Comparison of ENCODE assay signal across 10 mouse cellular contexts in the genomic region with DNA sequence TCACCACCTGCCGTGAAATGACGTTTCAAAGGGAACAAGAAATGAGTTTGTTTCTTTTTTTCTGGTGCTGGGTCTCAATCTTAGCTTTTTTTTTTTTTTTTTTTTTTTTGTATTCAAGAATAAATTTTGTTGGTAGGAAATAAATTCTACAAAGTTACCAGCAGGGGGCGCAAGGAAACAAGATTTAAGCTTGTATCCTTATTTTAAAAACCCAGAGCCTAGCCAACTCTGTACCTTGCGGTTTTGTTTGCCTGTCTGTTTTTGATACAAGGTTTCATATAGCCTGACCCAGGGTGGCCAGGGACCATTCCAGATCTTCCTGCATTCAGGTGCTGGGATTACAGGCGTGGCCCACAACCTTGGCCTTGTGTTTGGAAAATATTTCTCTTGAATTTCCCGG. TPM values are rescaled to one million over a fixed set of nuclear protein-coding genes. Genes with fewer than 3 reads are reported as not detected.
DNase-seq lines count a peak whose midpoint lies in the region; ATAC-seq lines count a peak whose summit lies in the region.
"Had no signal": no experiment of that assay in that cellular context is flagged by ENCODE, and none has a peak within 500 bp of the region (broad histone marks: within the 10 kb centered on the region; RNA-seq: fewer than 3 reads in every experiment).

No protein-coding gene starts in this region.

- no peaks in the 10 kb centered on the region for H3K36me3 ChIP-seq in heart, embryonic 11.5 days (ENCODE audit: control insufficient read depth, insufficient read depth, low read length)
- H3K36me3 ChIP-seq: embryonic facial prominence, embryonic 15.5 days had no signal

- H3K4me2 ChIP-seq in heart, embryonic 11.5 days: no peak overlapping the region
- H3K4me2 ChIP-seq: embryonic facial prominence, embryonic 15.5 days had no signal

- no peaks in the 10 kb centered on the region for H3K27me3 ChIP-seq in heart, embryonic 11.5 days (ENCODE audit: control insufficient read depth, insufficient read depth, low read length)
- H3K27me3 ChIP-seq: embryonic facial prominence, embryonic 15.5 days had no signal

- H3K4me3 ChIP-seq in heart, embryonic 11.5 days (ENCODE audit: low read depth, low read length): no peak overlapping the region
- H3K4me3 ChIP-seq: embryonic facial prominence, embryonic 15.5 days had no signal

- intact Hi-C loops in left cerebral cortex, postnatal 10 days (cut with DNase I): loop anchor here (2.0 to 5.0 kb wide), 2 partner anchors 68 to 107 kb away; a partner anchor contains a TSS

- no peak overlapping the region for H3K27ac ChIP-seq in heart, embryonic 11.5 days (ENCODE audit: low read depth, low read length)
- H3K27ac ChIP-seq: embryonic facial prominence, embryonic 15.5 days had no signal

- peak; percentile 63 for DNase-seq in heart, adult 8-10 months (ENCODE audit: low spot score)
- peak; percentile 85 for DNase-seq in A20 (ENCODE audit: low read depth, low spot score)
- DNase-seq in T-cell, adult 2 months (ENCODE audit: low spot score): peak; percentile 76
- peak; percentile 91 for DNase-seq in embryo, embryonic 10.5 days (ENCODE audit: low spot score)
- DNase-seq in left cerebral cortex, postnatal 10 days (ENCODE audit: extremely low spot score in 1 of 2, low spot score in 2 of 2): peak; percentile 53 to 66
- peak; percentile 93 for DNase-seq in naive thymus-derived CD4-positive, alpha-beta T cell, adult 2 months (ENCODE audit: low read depth)
- peak; percentile 42 to 43 for DNase-seq in thymus, postnatal 36 days

- H3K9me3 ChIP-seq in heart, embryonic 11.5 days (replicated peaks; ENCODE audit: control insufficient read depth, low read length): no peaks in the 10 kb centered on the region
- H3K9me3 ChIP-seq: embryonic facial prominence, embryonic 15.5 days had no signal

- H3K9ac ChIP-seq in heart, embryonic 11.5 days (ENCODE audit: low read depth, low read length): no peak overlapping the region
- H3K9ac ChIP-seq: embryonic facial prominence, embryonic 15.5 days had no signal

- ATAC-seq in heart, embryonic 11.5 days (replicated peaks; ENCODE audit: insufficient number of reproducible peaks, low FRiP score, low TSS enrichment): no peak

- H3K4me1 ChIP-seq in heart, embryonic 11.5 days (ENCODE audit: control insufficient read depth, insufficient read depth, low read length): 0 out of 2 replicates have a peak, but pooled peaks cover 3% of the 10 kb centered on the region

- 34% methylated on average over 6 of the region's 6 CpGs for WGBS in heart, embryonic 11.5 days (ENCODE audit: insufficient replicate concordance)

RNA-seq across cellular contexts. Expression of a gene that starts 4.0 kb away (rescaled TPM):
- 10 to 100 TPM in 1 of 4 experiments, 1 to 10 TPM in 3; 7.7 to 10.7 (median 8.4) TPM for total RNA-seq in heart, adult 8-10 months (2022)
- polyA plus RNA-seq in heart, embryonic 11.5 days (2014; fragmentation: Nextera tagmentation; extraction: Ambion mirVana): 9.6 and 11.4 TPM in 2 replicates
- total RNA-seq in left cerebral cortex, postnatal 10 days (2021): 10 to 100 TPM; 19.5 to 23.2 TPM

RNA-seq across cellular contexts. Expression of a gene that starts 17.4 kb away (rescaled TPM):
- not detected for total RNA-seq in heart, adult 8-10 months (2022)
- polyA plus RNA-seq in heart, embryonic 11.5 days (2014; fragmentation: Nextera tagmentation; extraction: Ambion mirVana): 0.69 TPM in 1 of 2 replicates, not detected in the other
- not detected for total RNA-seq in left cerebral cortex, postnatal 10 days (2021)
- polyA plus RNA-seq: liver, embryonic 16.5 days had no signal

RNA-seq across cellular contexts. Expression of a gene that starts 49.3 kb away (rescaled TPM):
- 10 to 100 TPM; 13.3 to 16.3 (median 15.2) TPM for total RNA-seq in heart, adult 8-10 months (2022)
- 12.5 and 15.1 TPM in 2 replicates for polyA plus RNA-seq in heart, embryonic 11.5 days (2014; fragmentation: Nextera tagmentation; extraction: Ambion mirVana)
- total RNA-seq in left cerebral cortex, postnatal 10 days (2021): 10 to 100 TPM in 1 of 2 experiments, 1 to 10 TPM in 1; 9.0 to 10.1 TPM

Comparison
In these comparisons a context has a peak if more than half of its experiments do, and no peak if none do; other contexts are left out.
1. DNase-seq: peak in every context shown above with its lines; median percentile 93 in naive thymus-derived CD4-positive, alpha-beta T cell, adult 2 months; 91 in embryo, embryonic 10.5 days; 85 in A20; 76 in T-cell, adult 2 months; 63 in heart, adult 8-10 months; 60 in left cerebral cortex, postnatal 10 days; 42 in thymus, postnatal 36 days.